Mouse (Mus musculus): ENCODE measurements around the gene Irf2bpl. TPM values are rescaled to one million over a fixed set of nuclear protein-coding genes. Genes with fewer than 3 reads are reported as not detected.

The Irf2bpl gene
- polyA plus RNA-seq, 1 experiment from 2014 or later: 47.6 TPM

DNA sequence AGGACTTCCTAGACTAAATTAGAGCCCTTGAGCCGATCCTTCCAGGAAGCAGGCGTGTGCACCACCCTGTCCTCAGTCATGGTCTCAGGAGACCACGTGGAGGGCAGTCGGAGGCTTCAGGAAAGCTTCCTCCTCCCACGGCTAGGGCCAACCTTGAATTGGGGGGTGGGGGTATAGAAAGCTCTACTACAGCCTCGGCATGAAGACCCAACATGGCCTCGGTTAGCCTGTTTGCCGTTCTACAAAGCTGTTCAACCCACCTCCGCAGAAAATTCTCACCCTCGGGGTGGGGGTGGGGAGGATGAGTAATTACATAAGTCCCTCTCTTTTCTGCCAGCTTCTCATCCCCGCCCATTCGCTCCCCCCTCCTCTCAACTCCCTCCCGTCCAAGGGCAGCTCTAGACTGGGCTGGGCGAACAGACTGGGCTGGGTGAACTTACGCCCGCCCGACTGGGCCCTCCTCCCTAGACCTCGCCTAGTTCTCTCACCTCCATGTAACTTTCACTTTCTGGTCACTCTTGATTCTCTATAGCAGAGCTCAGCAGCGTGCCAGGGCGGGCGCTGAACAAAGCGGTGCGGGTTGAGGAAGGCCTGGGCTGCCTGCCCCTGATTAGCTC is 48.1 kb downstream of the Irf2bpl start:
- Histone ChIP-seq H3K36me3 (ENCODE audit: control insufficient read depth, insufficient read depth, low read length) (no peaks in the 10 kb centered on the region), H3K27ac (ENCODE audit: low read depth, low read length) (no peak overlapping the region), H3K4me2 (ENCODE audit: low read depth, low read length) (no peak overlapping the region), H3K9ac (replicated peaks; ENCODE audit: low read depth, low read length) (no peak overlapping the region), H3K9me3 (ENCODE audit: control insufficient read depth, low read length) (no peaks in the 10 kb centered on the region), H3K4me1 (ENCODE audit: control insufficient read depth, insufficient read depth, low read length) (peaks cover 12% of the 10 kb centered on the region; the same call in 1 of the 2 replicates), H3K27me3 (ENCODE audit: control insufficient read depth, insufficient read depth, low read length) (no peaks in the 10 kb centered on the region), H3K4me3 (ENCODE audit: low read depth, low read length) (no peak overlapping the region)
- 43% methylated on average over 23 of the region's 23 CpGs for WGBS
- ATAC-seq (ENCODE audit: low read depth): no peak

GRCm38 (mm10) chr12:86835899-86836298 is 48.7 kb downstream of the Irf2bpl start:
- Histone ChIP-seq H3K36me3 (ENCODE audit: control insufficient read depth, insufficient read depth, low read length) (no peaks in the 10 kb centered on the region), H3K9me3 (ENCODE audit: control insufficient read depth, low read length) (no peaks in the 10 kb centered on the region), H3K9ac (replicated peaks; ENCODE audit: low read depth, low read length) (no peak overlapping the region), H3K4me2 (ENCODE audit: low read depth, low read length) (no peak overlapping the region), H3K27ac (ENCODE audit: low read depth, low read length) (no peak overlapping the region), H3K27me3 (ENCODE audit: control insufficient read depth, insufficient read depth, low read length) (no peaks in the 10 kb centered on the region), H3K4me3 (ENCODE audit: low read depth, low read length) (no peak overlapping the region), H3K4me1 (ENCODE audit: control insufficient read depth, insufficient read depth, low read length) (peaks cover 13% of the 10 kb centered on the region; the same call in 1 of the 2 replicates)
- ATAC-seq (ENCODE audit: low read depth): no peak
- 95% methylated on average over 3 of the region's 3 CpGs for WGBS

GRCm38 (mm10) chr12:86834416-86834772 is 50.2 kb downstream of the Irf2bpl start:
- Histone ChIP-seq H3K4me3 (ENCODE audit: low read depth, low read length) (no peak overlapping the region), H3K27ac (ENCODE audit: low read depth, low read length) (no peak overlapping the region), H3K36me3 (ENCODE audit: control insufficient read depth, insufficient read depth, low read length) (no peaks in the 10 kb centered on the region), H3K4me2 (ENCODE audit: low read depth, low read length) (no peak overlapping the region), H3K4me1 (ENCODE audit: control insufficient read depth, insufficient read depth, low read length) (peaks cover 15% of the 10 kb centered on the region; the same call in 1 of the 2 replicates), H3K9ac (replicated peaks; ENCODE audit: low read depth, low read length) (no peak overlapping the region), H3K9me3 (ENCODE audit: control insufficient read depth, low read length) (no peaks in the 10 kb centered on the region), H3K27me3 (ENCODE audit: control insufficient read depth, insufficient read depth, low read length) (no peaks in the 10 kb centered on the region)
- no peak for ATAC-seq (ENCODE audit: low read depth)
- WGBS: 85% methylated on average over 3 of the region's 3 CpGs

DNA sequence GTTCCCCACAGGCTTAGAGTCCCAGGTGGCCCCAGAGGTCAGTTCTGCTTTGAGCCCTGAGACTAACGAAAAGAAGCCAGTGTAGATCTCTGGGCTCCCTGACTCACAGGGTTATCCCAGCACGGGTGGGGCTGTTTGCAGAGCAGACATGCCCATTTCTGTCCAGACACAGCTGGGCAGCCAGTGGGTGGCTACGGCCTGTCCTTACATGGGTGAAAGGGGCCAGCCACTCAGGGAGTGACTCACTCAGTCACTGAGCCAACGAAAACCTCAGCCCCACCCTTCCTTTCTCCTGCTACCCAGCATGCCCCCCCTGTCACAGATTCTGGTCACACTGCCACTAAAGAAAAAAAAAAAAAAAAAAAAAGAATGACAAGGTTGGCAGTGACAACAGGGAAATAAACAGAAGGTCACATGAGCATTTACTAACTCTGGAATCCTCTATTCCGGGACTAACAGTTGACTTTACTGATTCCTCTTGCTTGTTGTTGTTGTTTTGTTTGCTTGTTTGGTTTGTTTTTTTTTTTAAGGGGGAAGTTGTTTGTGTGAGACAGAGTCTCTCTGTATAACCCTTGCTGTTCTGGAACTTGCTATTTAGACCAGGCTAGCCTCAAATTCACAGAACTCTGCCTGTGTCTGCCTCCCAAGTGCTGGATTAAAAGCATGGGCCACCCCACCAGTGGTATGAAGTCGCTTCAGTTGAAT is 50.7 kb downstream of the Irf2bpl start:
- Histone ChIP-seq H3K4me2 (ENCODE audit: low read depth, low read length) (no peak overlapping the region), H3K9ac (replicated peaks; ENCODE audit: low read depth, low read length) (no peak overlapping the region), H3K4me1 (ENCODE audit: control insufficient read depth, insufficient read depth, low read length) (peaks cover 15% of the 10 kb centered on the region; the same call in 1 of the 2 replicates), H3K27ac (ENCODE audit: low read depth, low read length) (no peak overlapping the region), H3K27me3 (ENCODE audit: control insufficient read depth, insufficient read depth, low read length) (no peaks in the 10 kb centered on the region), H3K36me3 (ENCODE audit: control insufficient read depth, insufficient read depth, low read length) (no peaks in the 10 kb centered on the region), H3K9me3 (ENCODE audit: control insufficient read depth, low read length) (no peaks in the 10 kb centered on the region), H3K4me3 (ENCODE audit: low read depth, low read length) (no peak overlapping the region)
- 75% methylated on average over 6 of the region's 6 CpGs for WGBS
- ATAC-seq (ENCODE audit: low read depth): no peak

DNA sequence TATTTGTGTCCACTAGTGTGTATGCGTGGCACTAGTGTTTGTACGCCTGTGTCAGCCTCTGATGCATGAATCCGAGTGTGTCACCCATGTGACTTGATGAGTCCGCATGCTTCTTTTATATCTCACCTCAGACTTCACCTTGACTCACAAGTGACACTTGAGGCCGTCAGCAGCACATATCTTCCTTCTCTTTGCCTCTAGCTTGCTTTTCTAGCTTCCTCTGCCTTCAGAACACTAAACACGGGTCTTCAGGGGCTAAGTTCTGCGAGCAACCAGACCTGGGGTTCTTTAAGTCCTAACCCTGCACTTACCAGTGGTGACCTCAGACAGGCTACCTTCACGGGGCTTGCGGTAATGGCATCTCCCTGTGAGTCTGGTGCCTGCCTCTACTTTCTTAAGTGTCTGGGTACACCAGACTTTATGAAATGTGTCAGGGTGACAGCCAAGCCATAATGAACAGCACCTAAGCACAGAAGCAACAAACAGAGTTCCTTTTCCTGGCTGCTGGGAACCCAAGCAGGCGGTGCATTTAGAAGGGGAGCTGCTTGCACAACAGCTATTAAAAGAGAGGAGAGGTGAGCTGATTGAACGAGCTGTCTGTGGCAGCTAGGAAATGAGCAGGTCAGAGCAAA is 51.9 kb downstream of the Irf2bpl start:
- Histone ChIP-seq H3K27me3 (ENCODE audit: control insufficient read depth, insufficient read depth, low read length) (no peaks in the 10 kb centered on the region), H3K36me3 (ENCODE audit: control insufficient read depth, insufficient read depth, low read length) (no peaks in the 10 kb centered on the region), H3K4me3 (ENCODE audit: low read depth, low read length) (no peak overlapping the region), H3K4me1 (ENCODE audit: control insufficient read depth, insufficient read depth, low read length) (peaks cover 15% of the 10 kb centered on the region; the same call in 1 of the 2 replicates), H3K27ac (ENCODE audit: low read depth, low read length) (peak overlapping the region; percentile 72), H3K9ac (replicated peaks; ENCODE audit: low read depth, low read length) (peak overlapping the region; percentile 51; the same call in 1 of the 2 replicates), H3K9me3 (ENCODE audit: control insufficient read depth, low read length) (no peaks in the 10 kb centered on the region), H3K4me2 (ENCODE audit: low read depth, low read length) (peak overlapping the region; percentile 30; the same call in 1 of the 2 replicates)
- ATAC-seq (ENCODE audit: low read depth): no peak
- 58% methylated on average over 11 of the region's 11 CpGs for WGBS

DNA sequence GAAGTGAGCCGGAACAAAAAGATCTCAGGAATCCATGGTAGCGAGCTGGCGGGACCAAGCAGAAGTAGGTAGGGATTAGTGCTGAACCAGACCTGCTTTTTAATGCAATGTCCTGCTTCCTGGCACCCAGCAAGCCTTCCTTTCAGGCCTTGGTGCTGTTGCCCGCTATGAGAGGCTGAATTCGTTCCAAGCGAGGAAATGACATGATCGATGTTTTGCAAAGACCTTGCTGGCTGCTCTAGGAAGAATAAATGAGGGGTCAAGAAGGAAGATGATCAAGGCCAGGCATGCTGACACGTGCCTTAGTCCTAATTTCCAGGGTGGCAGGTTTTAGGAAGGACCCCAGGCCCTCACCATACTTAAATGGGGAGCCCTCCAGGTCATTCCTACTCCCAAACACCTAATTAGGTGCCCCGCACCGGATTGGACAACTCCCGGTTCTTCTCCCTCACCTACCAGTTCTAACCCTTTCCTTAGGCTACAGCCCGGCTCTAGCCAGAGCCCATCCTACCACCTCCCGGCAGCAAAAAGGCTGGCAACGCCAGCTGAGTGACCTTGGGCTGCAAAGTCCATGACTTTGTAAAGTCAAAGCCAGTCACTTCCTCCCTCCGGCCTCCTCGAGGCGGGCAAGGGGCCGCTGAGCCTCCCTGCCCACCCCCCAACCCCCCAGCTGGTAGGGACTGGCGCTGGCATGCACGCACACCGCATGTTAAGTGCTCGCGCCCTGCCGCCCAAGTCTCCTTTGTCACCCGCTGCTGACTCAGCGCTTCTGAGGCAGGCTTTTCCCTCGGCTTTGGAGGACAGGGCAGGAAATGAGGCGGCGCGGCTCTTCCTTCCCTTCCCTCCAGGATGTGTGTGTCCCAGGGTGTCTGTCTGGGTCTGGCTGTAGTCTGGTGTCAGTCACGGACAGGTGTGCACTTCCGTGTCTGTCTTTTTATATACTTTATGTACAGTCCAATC is 52.7 kb downstream of the Irf2bpl start:
- ATAC-seq (ENCODE audit: low read depth): peak; percentile 61; the same call in 1 of the 2 replicates
- peak overlapping the region; percentile 30; the same call in 1 of the 2 replicates for H3K4me2 ChIP-seq (ENCODE audit: low read depth, low read length)
- H3K9me3 ChIP-seq (ENCODE audit: control insufficient read depth, low read length): no peaks in the 10 kb centered on the region
- H3K4me1 ChIP-seq (ENCODE audit: control insufficient read depth, insufficient read depth, low read length): peaks cover 15% of the 10 kb centered on the region; the same call in 1 of the 2 replicates
- no peaks in the 10 kb centered on the region for H3K36me3 ChIP-seq (ENCODE audit: control insufficient read depth, insufficient read depth, low read length)
- WGBS: 25% methylated on average over 32 of the region's 32 CpGs
- H3K27me3 ChIP-seq (ENCODE audit: control insufficient read depth, insufficient read depth, low read length): no peaks in the 10 kb centered on the region
- H3K4me3 ChIP-seq (ENCODE audit: low read depth, low read length): no peak overlapping the region
- H3K9ac ChIP-seq (replicated peaks; ENCODE audit: low read depth, low read length): peak overlapping the region; percentile 51
- H3K27ac ChIP-seq (ENCODE audit: low read depth, low read length): peak overlapping the region; percentile 72

Other genes with a start within 250 kb of the Irf2bpl start
- gene Vash1, start 206.1 kb downstream of the Irf2bpl start, polyA plus RNA-seq (2014; fragmentation: Nextera tagmentation; extraction: Ambion mirVana): 24.7 and 30.2 TPM in 2 replicates
- gene Angel1, start 158.3 kb downstream of the Irf2bpl start, polyA plus RNA-seq (2014; fragmentation: Nextera tagmentation; extraction: Ambion mirVana): 10.0 and 12.1 TPM in 2 replicates
- not detected in 2 replicates for gene Lrrc74a, start 150.4 kb downstream of the Irf2bpl start, polyA plus RNA-seq (2014; fragmentation: Nextera tagmentation; extraction: Ambion mirVana)
- gene Cipc, start 62.2 kb upstream of the Irf2bpl start, polyA plus RNA-seq (2014; fragmentation: Nextera tagmentation; extraction: Ambion mirVana): 51.7 and 54.2 TPM in 2 replicates
- 10.3 and 20.5 TPM in 2 replicates for gene Zdhhc22, start 105.6 kb upstream of the Irf2bpl start, polyA plus RNA-seq (2014; fragmentation: Nextera tagmentation; extraction: Ambion mirVana)
- gene Tmem63c, start 136.5 kb upstream of the Irf2bpl start, polyA plus RNA-seq (2014; fragmentation: Nextera tagmentation; extraction: Ambion mirVana): 10.7 and 15.8 TPM in 2 replicates
- 2.3 and 3.6 TPM in 2 replicates for gene Ngb, start 217.7 kb upstream of the Irf2bpl start, polyA plus RNA-seq (2014; fragmentation: Nextera tagmentation; extraction: Ambion mirVana)

Data from neural tube, embryonic 14.5 days (tissue).